Mouse (Mus musculus) stomach, postnatal 0 days (tissue): ENCODE data around the gene Kremen2. TPM values are rescaled to one million over a fixed set of nuclear protein-coding genes. Genes with fewer than 3 reads are reported as not detected.

Experiments used
- ATAC-seq: fragments of 200-750 bp; cut with Nextera tagmentation; 2 replicates; pipeline ENCODE4 v1.8.0; 2017; ENCODE audit not compliant: low FRiP score, low TSS enrichment
- DNase-seq: peaks from one replicate; pipeline ENCODE4 v3.0.0-alpha.2; 2016; ENCODE audit warnings: low spot score
- H3K27ac ChIP-seq: fragments of 300-500 bp; sonication (generic); replicated peaks from 2 replicates; pipeline ENCODE4 v1.5.1; 2014; ENCODE audit warnings: mild to moderate bottlenecking, control low read depth
- H3K27me3 ChIP-seq: fragments of 300-500 bp; sonication (generic); 2 replicates; pipeline ENCODE4 v1.6.1; 2014; ENCODE audit warnings: low read length; ENCODE audit not compliant: control insufficient read depth, insufficient read depth
- H3K36me3 ChIP-seq: fragments of 300-500 bp; sonication (generic); 2 replicates; pipeline ENCODE4 v1.6.1; 2014; ENCODE audit warnings: low read length, mixed read lengths; ENCODE audit not compliant: control insufficient read depth, insufficient read depth
- H3K4me1 ChIP-seq: fragments of 300-500 bp; sonication (generic); replicated peaks from 2 replicates; pipeline ENCODE4 v1.6.1; 2014; ENCODE audit warnings: antibody characterized with exemption; ENCODE audit not compliant: control insufficient read depth, insufficient read depth
- H3K4me2 ChIP-seq: fragments of 300-500 bp; sonication (generic); replicated peaks from 2 replicates; pipeline ENCODE4 v1.6.1; 2014; ENCODE audit warnings: low read depth, mild to moderate bottlenecking, control low read depth, moderate library complexity
- H3K4me3 ChIP-seq: fragments of 300-500 bp; sonication (generic); 2 replicates; pipeline ENCODE4 v1.5.1; 2014; ENCODE audit warnings: low read depth, low read length, control low read depth
- H3K9ac ChIP-seq: fragments of 300-500 bp; sonication (generic); 2 replicates; pipeline ENCODE4 v1.6.1; 2014; ENCODE audit warnings: mild to moderate bottlenecking, low read length, control low read depth, mixed read lengths
- H3K9me3 ChIP-seq: fragments of 300-500 bp; sonication (generic); 2 replicates; pipeline ENCODE4 v1.6.1; 2016; ENCODE audit warnings: low read length; ENCODE audit not compliant: control insufficient read depth
- CTCF ChIP-seq: IDR thresholded peaks from 2 replicates; pipeline ENCODE4 v1.5.1; 2016; ENCODE audit warnings: antibody characterized with exemption, low read depth, mild to moderate bottlenecking, moderate library complexity
- EP300 ChIP-seq: optimal IDR thresholded peaks from 2 replicates; pipeline ENCODE3; 2016; ENCODE audit warnings: antibody characterized with exemption
- WGBS: fragments of 180-500 bp; shearing (Covaris S2); extraction: QIAGEN DNeasy Blood & Tissue Kit; methylation state at CpG from one replicate; pipeline ENCODE4 v1.1.7; 2014; 5-methylcytosine and 5-hydroxymethylcytosine counted together
- polyA plus RNA-seq: library from polyadenylated mRNA; unstranded; fragments of >200 nt; fragmentation: Nextera tagmentation; extraction: Ambion mirVana; gene quantifications from 2 replicates; pipeline ENCODE4 v1.2.1, GENCODE M21; 2015

Kremen2 gene
- polyA plus RNA-seq, 1 experiment from 2014 or later = 2.7 TPM

DNA sequence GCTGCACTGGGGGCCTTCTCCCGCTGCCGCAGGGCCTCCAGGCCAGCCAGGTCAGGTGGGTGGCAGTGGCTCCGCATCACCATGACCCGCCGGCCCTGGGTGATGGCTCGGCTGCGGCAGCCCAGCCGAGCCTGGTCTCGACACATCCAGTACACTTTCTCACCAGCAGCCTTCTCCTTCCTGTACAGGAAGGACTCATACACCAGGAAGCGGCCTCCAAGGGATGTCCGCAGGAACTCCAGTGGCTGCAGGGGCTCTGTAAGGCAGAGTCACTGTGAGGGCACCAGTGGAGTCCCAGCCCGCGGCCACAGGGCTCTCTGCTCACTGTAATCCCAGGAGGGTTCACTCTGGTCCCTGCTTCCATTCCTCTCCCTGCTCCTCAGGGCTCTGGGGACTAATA is 10.1 kb upstream of the Kremen2 start:
- H3K4me2 ChIP-seq = no peak overlapping the region
- H3K27me3 ChIP-seq = no peaks in the 10 kb centered on the region
- ATAC-seq (0 out of 2 replicates have a peak, but pooled peaks have one; percentile 22), DNase-seq (no peak)
- no peak overlapping the region for H3K4me3 ChIP-seq
- H3K27ac ChIP-seq = 0 out of 2 replicates have a peak overlapping the region, but pooled peaks have one; percentile 24
- H3K9ac ChIP-seq = no peak overlapping the region
- peaks cover 29% of the 10 kb centered on the region for H3K36me3 ChIP-seq
- no peaks in the 10 kb centered on the region for H3K9me3 ChIP-seq
- no peaks in the 10 kb centered on the region for H3K4me1 ChIP-seq
- 83% methylated on average over 13 of the region's 13 CpGs for WGBS
- TF ChIP-seq CTCF (no peak), EP300 (no peak)

DNA sequence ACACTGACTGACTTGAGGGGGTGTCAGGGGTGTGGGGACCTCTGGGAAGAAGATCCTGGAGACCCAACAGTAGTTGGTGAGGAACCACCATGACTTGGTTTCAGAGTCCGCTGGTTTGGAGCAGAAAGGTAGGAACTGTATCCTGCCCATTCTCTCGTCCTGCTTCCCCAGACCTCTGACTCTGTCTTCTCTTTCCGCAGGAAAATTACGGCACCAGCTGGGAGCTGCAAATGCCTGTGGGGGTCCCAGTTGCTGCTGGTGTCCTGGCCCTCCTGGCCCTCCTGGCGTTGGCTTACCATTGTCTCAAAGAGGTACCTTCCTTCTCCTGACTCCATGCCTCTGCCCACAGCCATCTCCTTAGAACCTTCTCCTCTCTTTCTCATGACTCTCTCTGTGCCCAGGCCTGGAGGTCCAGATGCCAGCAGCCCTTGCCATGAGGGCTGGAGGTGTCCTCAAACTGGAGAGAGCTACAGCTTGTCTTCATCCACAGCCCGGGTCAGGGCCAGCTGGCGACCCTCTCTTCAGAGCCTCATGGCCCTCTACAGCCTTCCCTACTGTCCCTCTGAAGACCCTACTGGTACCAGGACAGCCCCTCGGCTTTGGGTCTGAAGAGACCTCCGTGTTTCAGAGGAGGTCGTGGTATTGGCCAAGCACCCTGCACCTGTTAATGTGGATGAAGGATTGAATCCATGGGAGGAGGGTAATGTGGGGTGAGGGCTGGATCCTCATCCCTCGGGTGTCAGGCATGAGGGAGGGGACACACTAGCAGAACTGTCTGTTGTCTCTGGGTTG is 4.0 kb upstream of the Kremen2 start:
- H3K27ac ChIP-seq = 0 out of 2 replicates have a peak overlapping the region, but pooled peaks have one; percentile 20
- TF ChIP-seq CTCF (no peak), EP300 (no peak)
- no peaks in the 10 kb centered on the region for H3K9me3 ChIP-seq
- peak overlapping the region; percentile 14; the same call in 1 of the 2 replicates for H3K4me3 ChIP-seq
- peaks cover 4% of the 10 kb centered on the region; the same call in 1 of the 2 replicates for H3K27me3 ChIP-seq
- peak overlapping the region; percentile 45; the same call in 1 of the 2 replicates for H3K9ac ChIP-seq
- peaks cover 10% of the 10 kb centered on the region; the same call in 1 of the 2 replicates for H3K36me3 ChIP-seq
- ATAC-seq (no peak), DNase-seq (no peak)
- peaks cover 12% of the 10 kb centered on the region; the same call in 1 of the 2 replicates for H3K4me1 ChIP-seq
- 78% methylated on average over 11 of the region's 11 CpGs for WGBS
- peak overlapping the region; percentile 43 for H3K4me2 ChIP-seq

DNA sequence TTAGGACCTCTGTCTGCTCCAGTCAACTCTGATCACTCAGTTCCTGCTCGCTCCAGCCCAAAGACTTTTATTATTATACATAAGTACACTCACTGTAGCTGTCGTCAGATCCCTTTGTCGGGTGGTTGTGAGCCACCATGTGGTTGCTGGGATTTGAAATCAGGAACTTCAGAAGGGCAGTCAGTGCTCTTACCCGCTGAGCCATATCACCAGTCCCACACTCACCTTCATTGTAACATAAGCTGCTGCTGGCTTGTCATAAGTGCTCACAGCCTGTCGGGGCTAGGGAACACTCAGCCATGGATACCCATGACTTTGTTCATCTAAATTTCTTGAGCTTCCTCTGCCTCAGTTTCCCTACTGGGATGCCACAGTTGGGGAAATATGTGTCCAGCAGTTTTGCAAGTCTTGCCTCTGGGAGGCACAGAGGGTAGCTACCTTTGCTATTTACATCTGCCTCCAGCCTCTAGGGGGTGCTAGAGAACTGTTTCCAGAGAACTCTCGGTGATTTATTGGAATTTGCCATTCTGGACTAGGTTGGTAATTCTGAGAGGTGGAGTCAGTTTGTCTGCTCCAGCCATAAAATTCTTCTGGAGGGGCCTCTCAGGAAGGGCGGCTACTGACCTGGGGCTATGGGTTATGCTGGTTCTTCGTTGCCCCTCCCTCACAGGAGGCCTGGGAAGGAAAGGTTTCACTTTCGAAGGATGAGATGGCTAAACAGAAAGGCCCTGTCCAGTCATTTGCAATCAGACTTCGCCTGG is 3.2 kb upstream of the Kremen2 start:
- no peak for ATAC-seq
- H3K4me3 ChIP-seq = peak overlapping the region; percentile 14; the same call in 1 of the 2 replicates

DNA sequence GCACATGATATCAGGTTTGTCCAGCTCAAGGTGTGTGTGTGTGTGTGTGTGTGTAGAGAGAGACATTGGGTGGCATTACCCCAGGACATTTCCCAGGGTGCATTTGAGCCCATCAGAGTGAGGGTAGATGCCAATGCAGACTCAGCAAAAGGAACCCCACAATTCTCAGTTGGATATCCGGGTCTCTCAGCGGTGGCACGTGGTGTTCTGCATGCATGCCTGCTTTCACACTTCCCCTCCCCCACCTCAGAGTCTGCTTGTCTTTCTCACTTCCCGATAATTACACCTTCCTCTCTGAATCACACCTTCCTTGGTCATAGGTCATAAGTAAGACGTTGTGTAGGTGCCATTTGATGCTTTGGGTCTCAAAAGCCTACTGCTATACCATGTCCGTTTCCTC is 2.4 kb upstream of the Kremen2 start:
- H3K4me1 ChIP-seq = peaks cover 12% of the 10 kb centered on the region; the same call in 1 of the 2 replicates
- no peaks in the 10 kb centered on the region for H3K9me3 ChIP-seq
- TF ChIP-seq EP300 (no peak), CTCF (no peak)
- H3K27ac ChIP-seq = no peak overlapping the region
- no peak for DNase-seq
- no peak overlapping the region for H3K4me3 ChIP-seq
- peaks cover 4% of the 10 kb centered on the region; the same call in 1 of the 2 replicates for H3K36me3 ChIP-seq
- no peak overlapping the region for H3K9ac ChIP-seq
- WGBS = 37% methylated on average over 6 of the region's 6 CpGs
- ATAC-seq = no peak
- peaks cover 6% of the 10 kb centered on the region; the same call in 1 of the 2 replicates for H3K27me3 ChIP-seq
- H3K4me2 ChIP-seq = no peak overlapping the region

More for the DNA sequence above, 3.2 kb upstream of the Kremen2 start:
- Histone ChIP-seq H3K27ac (0 out of 2 replicates have a peak overlapping the region, but pooled peaks have one; percentile 20), H3K9ac (peak overlapping the region; percentile 45; the same call in 1 of the 2 replicates), H3K4me1 (peaks cover 12% of the 10 kb centered on the region; the same call in 1 of the 2 replicates), H3K9me3 (no peaks in the 10 kb centered on the region), H3K36me3 (peaks cover 10% of the 10 kb centered on the region; the same call in 1 of the 2 replicates), H3K27me3 (peaks cover 4% of the 10 kb centered on the region; the same call in 1 of the 2 replicates), H3K4me2 (peak overlapping the region; percentile 43)
- WGBS = 31% methylated on average over 10 of the region's 10 CpGs
- peak; percentile 87 for TF ChIP-seq CTCF
- TF ChIP-seq EP300 = no peak
- DNase-seq = peak; percentile 67

DNA sequence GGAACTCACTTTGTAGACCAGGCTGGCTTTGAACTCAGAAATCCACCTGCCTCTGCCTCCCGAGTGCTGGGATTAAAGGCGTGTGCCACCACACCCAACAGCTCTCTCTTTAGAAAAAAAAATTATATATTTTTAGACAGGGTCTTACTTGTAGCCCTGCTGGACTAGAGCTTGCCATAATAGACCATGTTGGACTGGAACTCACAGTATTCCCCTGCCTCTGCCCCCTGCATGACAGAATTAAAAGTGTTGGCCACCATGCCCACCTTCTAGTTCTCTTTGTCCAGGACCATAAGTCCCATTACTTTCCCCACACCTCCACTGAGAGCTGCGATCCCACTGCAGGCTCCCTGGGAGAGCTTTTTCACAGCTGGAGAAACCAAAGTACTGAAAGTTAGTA is 1.8 kb upstream of the Kremen2 start:
- Histone ChIP-seq H3K9me3 (no peaks in the 10 kb centered on the region), H3K27ac (no peak overlapping the region), H3K9ac (no peak overlapping the region), H3K36me3 (no peaks in the 10 kb centered on the region), H3K4me3 (no peak overlapping the region), H3K27me3 (peaks cover 6% of the 10 kb centered on the region; the same call in 1 of the 2 replicates), H3K4me2 (no peak overlapping the region), H3K4me1 (peaks cover 12% of the 10 kb centered on the region; the same call in 1 of the 2 replicates)
- no peak for TF ChIP-seq CTCF
- TF ChIP-seq EP300 = no peak
- DNase-seq (no peak), ATAC-seq (no peak)
- 83% methylated on average over 3 of the region's 3 CpGs for WGBS
